Mouse (Mus musculus) G1E (cell line): ENCODE measurements around the gene 2010300C02Rik.

ENCODE experiments used
- CTCF ChIP-seq: IDR thresholded peaks from 2 replicates; pipeline ENCODE4 v1.5.1; 2012; ENCODE audit warnings: low read depth, low read length, inconsistent platforms, mixed read lengths
- GATA1 ChIP-seq: IDR thresholded peaks from 2 replicates; pipeline ENCODE4 v1.6.1; 2012; ENCODE audit warnings: borderline replicate concordance, low read length, inconsistent platforms, mixed read lengths
- GATA2 ChIP-seq: IDR thresholded peaks from 2 replicates; pipeline ENCODE4 v1.6.1; 2012; ENCODE audit warnings: low read depth, low read length, inconsistent platforms, borderline replicate concordance
- TAL1 ChIP-seq: conservative IDR thresholded peaks from 2 replicates; pipeline ENCODE4 v1.6.1; 2012; ENCODE audit warnings: low read depth, low read length, inconsistent platforms, mixed read lengths

- TF ChIP-seq CTCF (no peak), GATA1 (no peak), TAL1 (no peak), GATA2 (no peak)
These were observed 153.1 kb downstream of the 2010300C02Rik start for GRCm38 (mm10) chr1:37566754-37567153.
